Mouse (Mus musculus): ENCODE data around the gene Anxa4. TPM values are rescaled to one million over a fixed set of nuclear protein-coding genes. Genes with fewer than 3 reads are reported as not detected.

The Anxa4 gene
- polyA plus RNA-seq, 1 experiment, result 27.8 TPM

GRCm38 (mm10) chr6:86752843-86753485, 40.4 kb downstream of the Anxa4 start:
- no peaks in the 10 kb centered on the region for H3K36me3 ChIP-seq (ENCODE audit: control insufficient read depth, insufficient read depth, low read length)
- no peak for DNase-seq
- WGBS, result 94% methylated on average over 5 of the region's 5 CpGs

GRCm38 (mm10) chr6:86750961-86751360, 42.4 kb downstream of the Anxa4 start:
- H3K27ac ChIP-seq (ENCODE audit: control insufficient read depth, insufficient read depth, low read length), result no peak overlapping the region
- H3K4me3 ChIP-seq (ENCODE audit: control insufficient read depth, insufficient read depth, low read length), result no peak overlapping the region
- 97% methylated on average over 4 of the region's 4 CpGs for WGBS
- no peak for DNase-seq
- no peaks in the 10 kb centered on the region for H3K4me1 ChIP-seq (replicated peaks; ENCODE audit: control insufficient read depth, insufficient read depth, low read length)
- no peak for TF ChIP-seq POLR2A (IDR thresholded peaks at IDR 0.05; ENCODE audit: control insufficient read depth, extremely low read depth, insufficient read depth, low read length, poor library complexity)
- TF ChIP-seq CTCF (IDR thresholded peaks at IDR 0.05; ENCODE audit: borderline replicate concordance, control insufficient read depth, extremely low read depth, insufficient read depth, low read length, poor library complexity), result no peak
- no peaks in the 10 kb centered on the region for H3K27me3 ChIP-seq (ENCODE audit: control insufficient read depth, insufficient read depth, low read length)
- no peaks in the 10 kb centered on the region for H3K36me3 ChIP-seq (ENCODE audit: control insufficient read depth, insufficient read depth, low read length)

More at GRCm38 (mm10) chr6:86752843-86753485, 40.4 kb downstream of the Anxa4 start:
- H3K27ac ChIP-seq (ENCODE audit: control insufficient read depth, insufficient read depth, low read length), result no peak overlapping the region
- no peaks in the 10 kb centered on the region for H3K4me1 ChIP-seq (replicated peaks; ENCODE audit: control insufficient read depth, insufficient read depth, low read length)
- no peaks in the 10 kb centered on the region for H3K27me3 ChIP-seq (ENCODE audit: control insufficient read depth, insufficient read depth, low read length)
- no peak overlapping the region for H3K4me3 ChIP-seq (ENCODE audit: control insufficient read depth, insufficient read depth, low read length)
- no peak for TF ChIP-seq POLR2A (IDR thresholded peaks at IDR 0.05; ENCODE audit: control insufficient read depth, extremely low read depth, insufficient read depth, low read length, poor library complexity)
- TF ChIP-seq CTCF (IDR thresholded peaks at IDR 0.05; ENCODE audit: borderline replicate concordance, control insufficient read depth, extremely low read depth, insufficient read depth, low read length, poor library complexity), result no peak

GRCm38 (mm10) chr6:86749817-86750216, 43.6 kb downstream of the Anxa4 start:
- Histone ChIP-seq H3K4me1 (replicated peaks; ENCODE audit: control insufficient read depth, insufficient read depth, low read length) (no peaks in the 10 kb centered on the region), H3K4me3 (ENCODE audit: control insufficient read depth, insufficient read depth, low read length) (no peak overlapping the region), H3K27ac (ENCODE audit: control insufficient read depth, insufficient read depth, low read length) (no peak overlapping the region), H3K27me3 (ENCODE audit: control insufficient read depth, insufficient read depth, low read length) (no peaks in the 10 kb centered on the region), H3K36me3 (ENCODE audit: control insufficient read depth, insufficient read depth, low read length) (no peaks in the 10 kb centered on the region)
- no peak for DNase-seq
- 78% methylated on average over 4 of the region's 4 CpGs for WGBS
- TF ChIP-seq POLR2A (IDR thresholded peaks at IDR 0.05; ENCODE audit: control insufficient read depth, extremely low read depth, insufficient read depth, low read length, poor library complexity), result no peak
- TF ChIP-seq CTCF (IDR thresholded peaks at IDR 0.05; ENCODE audit: borderline replicate concordance, control insufficient read depth, extremely low read depth, insufficient read depth, low read length, poor library complexity), result no peak

GRCm38 (mm10) chr6:86747171-86747570, 46.2 kb downstream of the Anxa4 start:
- TF ChIP-seq CTCF (IDR thresholded peaks at IDR 0.05; ENCODE audit: borderline replicate concordance, control insufficient read depth, extremely low read depth, insufficient read depth, low read length, poor library complexity), result no peak
- no peak for TF ChIP-seq POLR2A (IDR thresholded peaks at IDR 0.05; ENCODE audit: control insufficient read depth, extremely low read depth, insufficient read depth, low read length, poor library complexity)

GRCm38 (mm10) chr6:86740652-86741051, 52.7 kb downstream of the Anxa4 start:
- DNase-seq, result no peak
- TF ChIP-seq POLR2A (IDR thresholded peaks at IDR 0.05; ENCODE audit: control insufficient read depth, extremely low read depth, insufficient read depth, low read length, poor library complexity) (no peak), CTCF (IDR thresholded peaks at IDR 0.05; ENCODE audit: borderline replicate concordance, control insufficient read depth, extremely low read depth, insufficient read depth, low read length, poor library complexity) (no peak)
- no peak overlapping the region for H3K27ac ChIP-seq (ENCODE audit: control insufficient read depth, insufficient read depth, low read length)
- 52% methylated on average over 3 of the region's 3 CpGs for WGBS
- no peaks in the 10 kb centered on the region for H3K27me3 ChIP-seq (ENCODE audit: control insufficient read depth, insufficient read depth, low read length)
- H3K4me3 ChIP-seq (ENCODE audit: control insufficient read depth, insufficient read depth, low read length), result no peak overlapping the region
- no peaks in the 10 kb centered on the region for H3K36me3 ChIP-seq (ENCODE audit: control insufficient read depth, insufficient read depth, low read length)
- no peaks in the 10 kb centered on the region for H3K4me1 ChIP-seq (replicated peaks; ENCODE audit: control insufficient read depth, insufficient read depth, low read length)

More at GRCm38 (mm10) chr6:86747171-86747570, 46.2 kb downstream of the Anxa4 start:
- H3K27me3 ChIP-seq (ENCODE audit: control insufficient read depth, insufficient read depth, low read length), result no peaks in the 10 kb centered on the region
- no peaks in the 10 kb centered on the region for H3K36me3 ChIP-seq (ENCODE audit: control insufficient read depth, insufficient read depth, low read length)
- no peak overlapping the region for H3K4me3 ChIP-seq (ENCODE audit: control insufficient read depth, insufficient read depth, low read length)
- H3K4me1 ChIP-seq (replicated peaks; ENCODE audit: control insufficient read depth, insufficient read depth, low read length), result no peaks in the 10 kb centered on the region
- peak; percentile 44 for DNase-seq
- H3K27ac ChIP-seq (ENCODE audit: control insufficient read depth, insufficient read depth, low read length), result no peak overlapping the region

GRCm38 (mm10) chr6:86736830-86737229, 56.6 kb downstream of the Anxa4 start:
- Histone ChIP-seq H3K27ac (ENCODE audit: control insufficient read depth, insufficient read depth, low read length) (no peak overlapping the region), H3K27me3 (ENCODE audit: control insufficient read depth, insufficient read depth, low read length) (no peaks in the 10 kb centered on the region), H3K4me1 (replicated peaks; ENCODE audit: control insufficient read depth, insufficient read depth, low read length) (0 out of 2 replicates have a peak, but pooled peaks cover 1% of the 10 kb centered on the region), H3K4me3 (ENCODE audit: control insufficient read depth, insufficient read depth, low read length) (no peak overlapping the region), H3K36me3 (ENCODE audit: control insufficient read depth, insufficient read depth, low read length) (no peaks in the 10 kb centered on the region)
- no peak for DNase-seq
- 93% methylated on average over 6 of the region's 6 CpGs for WGBS
- TF ChIP-seq CTCF (IDR thresholded peaks at IDR 0.05; ENCODE audit: borderline replicate concordance, control insufficient read depth, extremely low read depth, insufficient read depth, low read length, poor library complexity) (no peak), POLR2A (IDR thresholded peaks at IDR 0.05; ENCODE audit: control insufficient read depth, extremely low read depth, insufficient read depth, low read length, poor library complexity) (no peak)

Data from thymus, adult 2 months (tissue).